Mouse (Mus musculus): ENCODE data around the gene Igsf6.

Gene Igsf6

GRCm38 (mm10) chr7:121074281-121074680, at the start of gene Igsf6:
Gene Igsf6 (minus strand): TSS chr7:121074572.
- in situ Hi-C loops (cut with MboI, MseI): no loop called here

- in situ Hi-C loops (cut with MboI, MseI): no loop called here
These were observed 45.9 kb upstream of the Igsf6 start for GRCm38 (mm10) chr7:121120143-121120818.

- in situ Hi-C loops (cut with MboI, MseI): no loop called here
These were observed 37.4 kb upstream of the Igsf6 start for GRCm38 (mm10) chr7:121111762-121112161.

GRCm38 (mm10) chr7:121111321-121111720, 36.9 kb upstream of the Igsf6 start:
- in situ Hi-C loops (cut with MboI, MseI): no loop called here

GRCm38 (mm10) chr7:121107851-121108250, 33.5 kb upstream of the Igsf6 start:
- in situ Hi-C loops (cut with MboI, MseI): no loop called here

GRCm38 (mm10) chr7:121098614-121099389, 24.4 kb upstream of the Igsf6 start:
- in situ Hi-C loops (cut with MboI, MseI): no loop called here

- in situ Hi-C loops (cut with MboI, MseI): no loop called here
These were observed 18.7 kb upstream of the Igsf6 start for GRCm38 (mm10) chr7:121093026-121093425.

- in situ Hi-C loops (cut with MboI, MseI): no loop called here
These were observed 16.4 kb upstream of the Igsf6 start for GRCm38 (mm10) chr7:121090748-121091147.

- in situ Hi-C loops (cut with MboI, MseI): no loop called here
These were observed 14.4 kb upstream of the Igsf6 start for GRCm38 (mm10) chr7:121088745-121089144.

- in situ Hi-C loops (cut with MboI, MseI): no loop called here
These were observed 11.1 kb upstream of the Igsf6 start for GRCm38 (mm10) chr7:121085500-121085899.

GRCm38 (mm10) chr7:121084840-121085453, 10.6 kb upstream of the Igsf6 start:
- in situ Hi-C loops (cut with MboI, MseI): no loop called here

- in situ Hi-C loops (cut with MboI, MseI): no loop called here
These were observed 8.7 kb upstream of the Igsf6 start for GRCm38 (mm10) chr7:121082949-121083513.

- in situ Hi-C loops (cut with MboI, MseI): no loop called here
These were observed 7.4 kb upstream of the Igsf6 start for GRCm38 (mm10) chr7:121081816-121082215.

- in situ Hi-C loops (cut with MboI, MseI): no loop called here
These were observed 7.0 kb upstream of the Igsf6 start, which contains the start of gene Otoa for GRCm38 (mm10) chr7:121081350-121081749. Gene Otoa (plus strand): TSS chr7:121081650.

GRCm38 (mm10) chr7:121077829-121078228, 3.5 kb upstream of the Igsf6 start:
- in situ Hi-C loops (cut with MboI, MseI): no loop called here

GRCm38 (mm10) chr7:121077311-121077710, 2.9 kb upstream of the Igsf6 start:
- in situ Hi-C loops (cut with MboI, MseI): no loop called here

- in situ Hi-C loops (cut with MboI, MseI): no loop called here
These were observed 1.0 kb upstream of the Igsf6 start for GRCm38 (mm10) chr7:121075416-121075815.

GRCm38 (mm10) chr7:121074801-121075400, 529 bp upstream of the Igsf6 start:
- in situ Hi-C loops (cut with MboI, MseI): no loop called here

- in situ Hi-C loops (cut with MboI, MseI): no loop called here
These were observed 1.9 kb downstream of the Igsf6 start for GRCm38 (mm10) chr7:121072506-121072905.

- in situ Hi-C loops (cut with MboI, MseI): no loop called here
These were observed 3.1 kb downstream of the Igsf6 start for GRCm38 (mm10) chr7:121071276-121071675.

GRCm38 (mm10) chr7:121064309-121064708, 10.1 kb downstream of the Igsf6 start:
- in situ Hi-C loops (cut with MboI, MseI): no loop called here
